Mouse (Mus musculus) liver, embryonic 14.5 days (tissue): ENCODE results near the gene Olfr248.

Experiments used
- CTCF ChIP-seq: IDR thresholded peaks from 2 replicates; pipeline ENCODE4 v1.5.1; 2016; ENCODE audit warnings: antibody characterized with exemption, low read depth, control low read depth
- EP300 ChIP-seq: IDR thresholded peaks from 2 replicates; pipeline ENCODE4 v1.6.1; 2016; ENCODE audit warnings: antibody characterized with exemption, low read depth

GRCm38 (mm10) chr1:174373799-174374198, 17.0 kb upstream of the Olfr248 start:
- no peak for TF ChIP-seq CTCF
- no peak for TF ChIP-seq EP300
